Mouse (Mus musculus) erythroid progenitor cell, adult 5-6 weeks (primary cell): ENCODE measurements at regions not wholly inside any gene's neighbourhood (a gene's known extent, or its start where the extent isn't known, plus 50 kb on each side); places are given as distances from the start of the nearest gene placed in this dataset.

ENCODE experiments used
- ATAC-seq: replicated peaks from 2 replicates; pipeline ENCODE4 v1.8.0; 2016; ENCODE audit warnings: moderate number of reproducible peaks, mild to moderate bottlenecking, moderate TSS enrichment, inconsistent platforms; ENCODE audit not compliant: poor library complexity, low FRiP score, severe bottlenecking

DNA sequence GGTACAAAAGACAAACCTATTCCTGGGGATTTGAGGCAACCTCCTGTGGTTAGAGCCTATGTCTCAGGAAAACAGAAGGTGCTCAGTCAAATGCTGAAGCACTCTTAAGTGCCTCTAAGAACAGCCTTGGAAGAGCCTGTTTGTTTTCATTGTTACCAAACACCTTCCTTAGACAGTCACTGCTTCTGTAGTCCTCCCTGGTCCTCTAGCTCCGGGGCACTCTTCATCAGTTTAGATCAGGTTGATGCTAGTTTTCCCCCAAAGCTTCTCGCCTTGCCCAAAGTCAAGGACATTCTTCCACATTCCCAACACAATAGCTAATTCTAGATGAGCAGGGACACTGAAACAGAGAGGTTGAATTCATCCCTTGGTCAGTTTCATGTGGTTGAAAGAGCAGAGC lies 290.6 kb upstream of the Stt3b start:
- no peak for ATAC-seq

DNA sequence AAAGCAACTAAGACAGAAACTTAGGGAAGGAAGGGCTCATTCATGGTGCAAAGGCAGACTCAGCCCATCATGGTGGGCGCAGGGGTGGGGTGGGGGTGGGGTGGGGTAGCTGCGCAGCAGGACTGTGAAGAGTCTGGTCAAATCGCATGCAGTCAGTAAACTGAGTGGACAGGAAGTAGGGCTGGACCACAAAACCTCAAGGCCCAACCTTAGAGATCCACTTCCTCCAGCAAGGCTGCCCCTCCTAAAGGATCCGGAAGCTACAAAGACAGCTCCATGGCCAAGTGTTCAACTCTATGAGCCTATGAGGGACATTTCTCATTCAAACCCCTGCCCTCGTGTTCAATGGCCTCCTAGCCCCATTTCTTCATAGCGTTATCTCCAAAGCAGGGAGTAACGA lies 292.6 kb upstream of the Stt3b start:
- ATAC-seq, result no peak

DNA sequence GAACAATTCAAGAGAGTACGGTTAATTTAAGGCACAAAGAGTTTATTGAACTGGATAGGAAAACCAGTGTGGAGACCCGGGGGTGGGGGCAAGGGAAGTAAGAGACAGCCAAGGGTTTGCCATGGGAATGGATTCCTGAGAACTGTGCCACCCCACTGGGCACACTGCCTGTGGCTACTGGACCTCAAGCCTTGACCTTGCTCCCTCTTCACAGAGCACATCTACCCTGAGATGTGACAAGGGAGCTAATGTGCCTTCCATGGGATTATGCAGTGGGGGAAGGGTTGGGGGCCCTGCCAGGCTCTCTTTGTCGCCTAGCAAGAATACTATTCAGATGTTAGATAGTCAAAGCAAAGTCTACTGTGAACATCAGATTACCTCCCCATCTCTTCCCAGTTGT lies 294.2 kb upstream of the Stt3b start:
- no peak for ATAC-seq

- ATAC-seq, result no peak
Measured at GRCm38 (mm10) chr9:115604968-115605682, 294.9 kb upstream of the Stt3b start.

DNA sequence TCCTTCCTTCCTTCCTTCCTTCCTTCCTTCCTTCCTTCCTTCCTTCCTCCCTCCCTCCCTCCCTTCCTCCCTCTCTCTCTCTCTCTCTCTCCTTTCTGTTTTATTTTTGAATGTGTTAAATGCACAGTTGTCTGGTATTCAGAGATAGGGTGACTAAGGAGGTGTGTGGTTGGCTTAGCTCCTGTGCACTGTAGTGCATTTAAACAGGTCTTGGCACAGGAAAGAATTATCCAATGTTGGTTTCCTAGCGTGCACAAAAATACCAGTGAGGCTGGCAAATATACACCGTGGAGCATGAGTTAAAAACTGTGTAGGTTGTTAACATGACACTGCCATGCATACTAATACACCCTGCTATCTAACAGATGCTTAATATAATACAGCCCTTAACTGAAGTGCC lies 297.7 kb upstream of the Stt3b start:
- no peak for ATAC-seq

DNA sequence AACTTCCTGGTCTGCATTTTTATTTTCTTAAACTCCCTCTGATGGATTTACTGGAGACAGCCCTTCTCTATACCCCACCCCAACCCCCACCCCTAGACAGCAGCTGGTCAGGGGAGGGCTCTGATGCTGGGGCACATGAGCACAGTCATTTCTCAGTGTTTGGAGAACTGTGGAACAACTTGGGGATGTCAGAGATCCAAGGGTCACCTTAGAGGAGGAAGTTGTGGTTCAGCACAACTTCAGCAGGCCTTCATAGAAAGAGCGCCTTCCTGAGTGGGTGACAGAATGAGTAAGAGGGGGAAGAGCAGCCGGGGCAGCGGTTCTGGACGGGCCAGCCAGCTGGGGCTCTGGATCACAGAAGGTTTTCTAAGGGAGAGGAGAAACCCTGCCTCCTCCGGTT lies 298.2 kb upstream of the Stt3b start:
- no peak for ATAC-seq

GRCm38 (mm10) chr9:115609904-115610303 lies 299.4 kb upstream of the Gadl1 start:
- no peak for ATAC-seq

- ATAC-seq, result no peak
Measured at GRCm38 (mm10) chr9:115611713-115612112, 297.5 kb upstream of the Gadl1 start.

- no peak for ATAC-seq
Measured at GRCm38 (mm10) chr9:115612908-115613307, 296.3 kb upstream of the Gadl1 start.

GRCm38 (mm10) chr9:115614007-115614406 lies 295.2 kb upstream of the Gadl1 start:
- no peak for ATAC-seq

GRCm38 (mm10) chr9:115617909-115618308 lies 291.3 kb upstream of the Gadl1 start:
- ATAC-seq, result no peak

GRCm38 (mm10) chr9:115623948-115624347 lies 285.3 kb upstream of the Gadl1 start:
- ATAC-seq, result no peak

GRCm38 (mm10) chr9:115624721-115625496 lies 284.3 kb upstream of the Gadl1 start:
- no peak for ATAC-seq

DNA sequence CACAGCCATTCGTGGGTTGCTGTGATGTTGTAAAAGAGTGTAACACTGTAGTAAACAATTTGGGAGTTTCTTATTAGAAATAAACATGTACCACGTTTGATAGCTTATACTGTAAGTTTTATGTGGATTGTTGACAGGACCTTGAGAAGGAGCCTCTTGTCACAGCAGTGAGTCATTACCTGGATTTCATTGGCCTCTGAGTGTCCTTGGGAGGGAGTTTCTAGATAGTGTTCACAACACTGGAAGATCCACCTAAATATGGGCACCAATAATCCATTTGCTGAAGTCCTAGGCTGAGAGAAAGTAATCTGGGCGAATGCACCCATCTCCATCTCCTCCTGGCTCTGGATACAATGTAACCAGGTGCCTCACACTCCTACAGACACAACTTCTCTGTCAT lies 281.7 kb upstream of the Gadl1 start:
- ATAC-seq, result no peak

- ATAC-seq, result no peak
Measured at GRCm38 (mm10) chr9:115637114-115637513, 272.1 kb upstream of the Gadl1 start.

DNA sequence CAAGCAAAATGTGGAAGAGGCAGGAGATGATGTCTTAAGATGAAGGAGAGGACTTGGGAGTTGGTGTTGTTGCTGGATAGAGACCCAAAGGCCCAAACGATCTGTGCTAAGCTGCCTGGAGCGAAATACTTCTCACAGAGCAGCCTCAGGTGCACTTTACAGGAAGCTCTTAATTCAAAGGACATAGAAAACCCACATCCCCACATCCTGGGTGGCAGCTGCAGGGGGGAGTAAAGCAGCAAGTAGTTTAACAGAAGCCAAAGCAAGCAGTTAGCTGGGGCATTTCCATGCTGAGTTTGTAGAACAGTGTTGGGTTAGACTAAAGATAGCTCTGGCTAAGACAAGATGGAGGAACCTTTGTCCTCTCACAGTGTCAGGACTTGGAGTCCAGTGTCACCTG lies 268.5 kb upstream of the Gadl1 start:
- ATAC-seq, result no peak

GRCm38 (mm10) chr9:115642032-115642431 lies 267.2 kb upstream of the Gadl1 start:
- ATAC-seq, result no peak

DNA sequence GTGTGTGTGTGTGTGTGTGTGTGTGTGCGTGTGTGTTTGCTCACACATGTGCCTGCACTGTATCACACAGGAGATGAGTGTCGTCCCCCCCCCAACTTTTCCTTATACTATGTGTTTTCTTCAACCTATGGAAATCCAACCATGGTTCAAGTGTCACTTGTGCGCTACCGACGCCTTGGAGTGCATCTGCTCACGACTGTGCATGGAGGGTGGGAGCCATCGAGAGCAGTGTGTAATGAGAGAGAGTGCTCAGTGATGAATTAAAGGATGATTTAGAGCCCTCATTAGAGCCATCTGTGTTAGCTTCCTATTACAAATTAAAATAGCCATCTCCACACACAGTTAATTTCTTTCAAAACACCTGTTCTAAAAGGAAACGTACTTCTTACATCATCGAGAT lies 264.3 kb upstream of the Gadl1 start:
- ATAC-seq, result no peak

GRCm38 (mm10) chr9:115646226-115646625 lies 263.0 kb upstream of the Gadl1 start:
- no peak for ATAC-seq

GRCm38 (mm10) chr9:115651708-115652107 lies 257.5 kb upstream of the Gadl1 start:
- ATAC-seq, result no peak

DNA sequence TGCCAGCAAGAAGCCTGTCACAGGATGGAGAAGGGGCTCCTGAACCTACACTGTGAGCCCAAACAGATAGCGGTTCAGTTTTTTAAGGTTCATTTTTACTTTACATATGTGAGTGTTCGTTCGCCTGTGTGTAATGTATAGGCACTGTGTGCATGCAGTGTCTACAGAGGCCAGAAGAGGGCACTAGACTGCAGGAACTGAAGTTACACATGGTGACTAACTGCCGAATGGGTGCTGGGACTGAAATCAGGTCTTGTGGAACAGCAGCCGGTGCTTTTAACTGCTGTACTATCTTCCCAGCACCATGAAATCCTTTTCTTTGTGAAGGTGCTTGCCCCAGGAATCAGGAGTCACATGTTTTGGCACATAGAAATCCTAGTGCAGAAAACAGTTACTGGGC lies 256.1 kb upstream of the Gadl1 start:
- ATAC-seq, result no peak

GRCm38 (mm10) chr9:115654933-115655332 lies 254.3 kb upstream of the Gadl1 start:
- ATAC-seq, result no peak
